Mouse (Mus musculus): Measurements from ENCODE around the gene Drg1.
"Not testable (repeated sequence)": the region's sequence is repeated elsewhere in the genome, so short reads cannot be mapped to it uniquely, and the experiment has no call there.

Gene Drg1

DNA sequence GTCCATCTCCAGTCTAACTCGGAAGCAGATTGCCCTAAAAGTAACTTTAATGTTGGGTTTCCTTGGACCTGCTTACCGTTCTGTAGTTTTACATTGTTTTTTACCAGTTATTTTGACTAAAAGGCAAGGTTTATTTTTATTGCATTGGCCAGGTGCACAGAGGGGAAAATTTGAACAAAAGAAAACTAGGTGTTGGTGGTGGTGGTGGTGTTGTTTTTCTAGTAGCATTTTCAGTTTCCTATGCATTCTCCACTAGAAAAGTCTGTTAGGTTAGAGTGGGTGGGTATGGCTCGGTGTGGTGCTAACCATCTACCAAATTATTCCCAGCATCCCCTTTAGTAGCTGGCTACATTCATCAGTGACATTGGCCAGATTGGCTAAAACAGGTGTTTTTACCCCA is 59.4 kb downstream of the Drg1 start:
- no peak for DNase-seq

DNA sequence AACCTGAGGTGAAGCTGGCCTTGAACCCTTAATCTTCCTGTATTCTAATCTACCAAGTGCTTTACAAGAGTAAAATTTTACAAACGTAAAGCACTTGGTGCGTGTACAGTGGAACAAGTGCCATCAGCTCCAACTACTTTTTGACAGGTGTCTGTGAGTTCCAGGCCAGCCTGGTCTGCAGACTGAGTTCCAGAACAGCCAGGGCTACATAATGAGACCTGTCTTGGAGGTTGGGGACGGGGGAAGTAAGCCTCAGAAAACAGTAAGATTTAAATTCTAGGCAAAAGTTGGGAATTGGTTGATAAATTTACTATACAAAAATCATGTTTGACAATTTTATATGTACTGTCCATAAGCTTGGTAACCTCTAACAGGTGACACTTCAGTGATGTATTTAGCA is 61.0 kb downstream of the Drg1 start:
- DNase-seq: no peak

DNA sequence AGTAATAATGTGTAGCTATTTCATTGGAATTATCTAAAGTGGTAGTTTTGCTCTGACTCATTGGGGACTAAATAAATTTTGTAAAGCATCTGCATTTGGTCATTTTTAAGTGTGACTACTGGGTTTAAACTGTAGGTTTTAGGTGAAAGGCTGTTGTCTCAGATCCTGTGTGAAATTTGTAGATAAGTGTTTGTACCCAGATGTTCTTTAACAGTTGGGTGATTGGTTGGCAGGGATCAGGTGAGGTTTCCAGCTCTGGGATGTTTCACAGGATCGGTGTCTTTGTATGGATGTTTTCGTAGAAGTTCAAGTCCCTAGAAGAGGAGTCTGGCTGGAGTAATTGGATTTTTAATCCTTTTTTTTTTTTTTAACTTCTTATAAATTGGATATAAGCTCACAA is 62.4 kb downstream of the Drg1 start:
- DNase-seq: no peak

DNA sequence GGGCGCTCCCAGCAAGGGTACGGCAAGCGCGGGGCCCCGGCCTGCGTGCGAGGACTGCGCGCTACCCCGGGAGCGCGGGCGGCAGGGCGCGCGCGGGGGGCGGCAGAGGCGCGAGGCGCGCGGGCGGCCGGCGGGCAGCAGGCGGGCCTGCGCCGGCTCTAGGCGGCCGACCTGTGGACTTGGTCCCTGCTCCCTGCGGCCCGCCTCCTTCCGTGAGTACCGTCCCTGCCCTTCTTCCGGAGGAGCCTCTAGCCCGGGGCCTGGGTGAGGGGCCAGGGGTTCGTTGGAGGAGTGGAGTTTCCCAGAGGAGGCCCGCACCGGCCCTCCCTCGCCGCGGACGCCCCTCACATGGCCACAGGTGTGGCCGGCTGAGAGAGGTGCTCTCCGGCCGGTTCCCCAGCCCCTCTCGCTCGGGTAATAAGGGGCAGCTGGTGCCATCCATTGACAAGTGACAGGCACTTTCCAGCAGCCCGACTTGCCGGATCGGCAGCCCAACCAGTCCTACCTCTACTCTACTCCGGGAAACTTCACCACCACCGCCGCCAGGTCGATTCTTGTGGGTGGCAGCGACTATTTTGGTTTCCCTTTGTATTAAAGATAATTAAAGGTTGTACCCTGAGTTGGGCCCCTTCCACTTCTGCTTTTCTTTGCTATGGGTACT is 63.3 kb downstream of the Drg1 start:
- DNase-seq: peak; percentile 67 to 73

DNA sequence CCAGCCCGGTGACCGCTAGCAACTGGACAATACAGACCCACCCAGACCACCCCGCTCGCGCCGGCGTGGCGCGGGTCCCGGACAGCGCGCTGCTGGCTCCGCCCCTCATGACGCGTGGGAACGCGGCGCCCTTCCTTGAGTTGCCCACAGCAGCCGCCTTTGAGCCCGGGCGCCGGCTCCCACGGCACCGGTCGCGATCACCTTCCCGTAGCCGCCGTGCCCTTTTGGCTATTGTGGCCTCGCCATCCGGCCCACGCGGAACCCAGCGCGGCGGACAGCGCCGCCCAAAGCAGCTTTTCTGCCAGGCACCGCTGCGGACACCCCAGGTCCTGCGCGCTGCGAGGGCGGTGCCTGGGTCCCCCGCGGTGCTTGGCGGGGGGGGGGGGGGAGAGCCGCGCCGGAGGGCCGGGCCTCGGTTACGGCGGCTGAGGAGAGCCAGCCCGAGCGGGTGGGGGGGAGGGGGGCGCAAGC is 63.9 kb downstream of the Drg1 start, which contains the start of gene Eif4enif1:
Gene Eif4enif1 (plus strand): TSS at position 162 of the 471 bp plus-strand sequence.
- DNase-seq: peak; percentile 95 to 96

DNA sequence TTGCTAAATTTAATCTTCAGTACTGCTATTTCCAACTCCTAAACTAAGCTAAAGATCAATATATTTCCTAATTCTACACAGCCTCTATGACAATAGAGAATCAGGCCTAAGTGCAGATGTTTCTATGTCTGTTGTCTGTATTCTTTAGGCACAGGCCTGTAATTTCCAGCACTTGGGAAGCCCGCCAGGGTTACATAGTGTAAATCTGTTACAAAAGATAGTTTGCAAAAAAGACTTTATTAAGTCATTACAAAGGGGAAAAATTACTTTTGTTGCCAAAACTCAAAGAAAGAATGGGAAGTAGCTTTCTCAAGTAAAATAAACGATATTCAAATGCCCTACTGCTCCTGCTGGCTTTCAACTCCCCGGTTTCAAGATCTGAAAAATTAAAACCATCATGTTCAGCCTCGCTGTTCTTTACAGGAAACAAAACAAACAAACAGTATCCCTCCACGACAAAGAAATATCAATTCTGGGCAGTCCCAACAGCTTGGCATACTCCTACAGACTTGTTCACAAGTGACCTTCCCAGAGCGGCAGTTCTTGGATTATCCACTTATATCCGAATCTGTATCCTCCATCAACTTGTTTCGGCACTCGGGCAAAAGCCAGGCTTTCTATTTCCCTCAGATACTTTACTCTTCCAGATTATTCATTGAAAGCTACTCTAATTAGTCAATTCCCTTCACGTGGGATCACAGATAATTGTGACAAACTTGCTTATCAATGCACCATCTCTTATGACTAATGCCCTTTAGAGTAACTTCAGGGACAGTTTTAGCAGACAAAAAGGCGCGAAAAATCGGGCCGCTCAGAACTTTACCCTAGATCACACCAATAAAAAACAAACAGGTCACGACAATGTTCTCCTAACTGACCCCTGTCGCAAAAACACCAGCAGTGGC is 64.6 kb downstream of the Drg1 start:
- DNase-seq: peak; percentile 43 to 51

DNA sequence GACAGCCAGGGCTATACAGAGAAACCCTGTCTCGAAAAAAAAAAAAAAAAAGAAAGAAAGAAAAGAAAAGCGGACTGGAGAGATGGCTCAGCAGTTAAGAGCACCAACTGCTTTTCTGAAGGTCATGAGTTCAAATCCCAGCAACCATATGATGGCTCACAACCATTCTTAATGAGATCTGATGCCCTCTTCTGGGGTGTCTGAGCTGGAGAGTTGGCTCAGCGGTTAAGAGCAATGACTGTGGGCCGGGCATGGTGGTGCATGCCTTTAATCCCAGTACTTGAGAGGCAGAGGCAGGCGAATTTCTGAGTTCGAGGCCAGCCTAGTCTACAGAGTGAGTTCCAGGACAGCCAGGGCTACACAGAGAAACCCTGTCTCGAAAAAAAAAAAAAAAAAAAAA is 65.6 kb downstream of the Drg1 start:
- not testable (repeated sequence) for DNase-seq

DNA sequence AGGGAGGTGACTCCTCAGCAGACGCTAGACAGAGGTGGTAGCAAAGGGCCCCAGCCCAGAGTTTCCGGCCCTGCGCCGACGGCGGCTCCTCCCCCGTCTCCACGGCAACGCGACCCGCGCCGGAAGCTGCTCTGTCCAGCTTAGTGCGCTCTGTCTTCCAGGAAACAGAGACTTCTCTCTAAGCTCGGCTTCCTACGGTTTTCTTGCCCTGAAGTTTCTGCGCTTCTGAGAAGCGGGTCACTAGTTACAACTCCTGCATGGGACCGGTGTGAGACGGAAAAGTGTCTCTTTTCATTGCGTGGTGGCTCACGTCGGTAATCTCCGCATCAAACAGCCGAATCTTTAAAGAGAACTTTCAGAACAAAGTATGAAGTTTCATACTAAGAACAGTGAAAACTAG is 72.9 kb downstream of the Drg1 start, which contains the start of gene Sfi1:
Gene Sfi1 (minus strand): TSS at position 101 of the 400 bp plus-strand sequence.
- no peak for DNase-seq

DNA sequence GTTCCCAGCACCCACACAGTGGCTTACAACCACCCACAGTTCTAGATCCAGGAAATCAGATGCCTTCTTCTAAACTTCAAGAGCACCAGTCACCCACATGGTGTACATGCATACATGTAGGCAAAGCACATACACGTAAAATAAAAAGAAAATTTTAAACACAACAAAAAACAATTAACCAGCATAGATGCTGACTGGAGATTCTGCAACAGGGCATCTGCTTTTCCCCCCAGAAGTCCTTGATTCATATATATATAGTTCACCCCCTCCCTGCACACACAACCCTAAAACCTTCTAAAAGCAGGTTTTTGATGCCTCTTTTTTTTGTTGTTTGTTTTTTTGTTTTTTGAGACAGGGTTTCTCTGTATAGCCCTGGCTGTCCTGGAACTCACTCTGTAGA is 83.5 kb downstream of the Drg1 start:
- DNase-seq: not testable (repeated sequence)

DNA sequence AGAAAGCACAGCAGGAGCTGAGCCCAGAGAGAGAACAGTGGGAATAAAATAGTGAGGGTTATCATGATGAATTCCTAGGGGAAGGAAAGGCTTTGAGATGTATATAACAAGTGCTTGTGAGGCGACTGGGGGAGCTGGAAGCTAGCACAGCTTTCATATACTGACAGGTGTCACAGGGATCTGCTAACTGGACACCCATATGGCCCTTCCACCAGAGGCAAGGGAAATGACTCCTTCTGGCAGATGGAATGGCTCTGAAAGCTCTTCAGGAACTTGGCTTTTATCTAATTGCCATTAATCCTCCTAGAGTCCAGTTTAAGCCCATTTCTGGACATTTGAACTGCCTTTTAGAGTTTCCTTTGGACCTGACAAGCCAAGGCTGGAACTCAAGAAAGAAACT is 84.2 kb downstream of the Drg1 start:
- peak in 1 of 2 experiments; percentile 18 for DNase-seq

DNA sequence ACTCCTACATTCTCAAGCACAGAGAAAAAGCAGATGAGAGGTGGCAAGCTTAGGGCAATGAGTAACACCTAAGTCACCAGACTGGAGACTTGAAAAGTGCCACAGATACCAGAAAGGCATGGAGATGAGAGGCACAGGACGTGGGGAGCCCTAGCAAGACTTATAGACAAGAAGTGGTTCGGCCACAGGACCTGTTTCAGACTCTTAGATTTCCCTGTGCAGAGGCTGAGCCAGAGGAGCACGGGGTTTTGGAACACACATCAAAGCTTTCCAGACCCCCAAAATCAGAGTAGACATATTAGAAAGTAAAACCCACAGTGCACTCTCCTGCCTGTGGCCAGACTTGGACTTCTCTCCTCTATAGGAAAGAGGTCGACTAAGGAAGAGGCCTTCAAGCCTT is 85.0 kb downstream of the Drg1 start:
- peak; percentile 34 to 49 for DNase-seq

DNA sequence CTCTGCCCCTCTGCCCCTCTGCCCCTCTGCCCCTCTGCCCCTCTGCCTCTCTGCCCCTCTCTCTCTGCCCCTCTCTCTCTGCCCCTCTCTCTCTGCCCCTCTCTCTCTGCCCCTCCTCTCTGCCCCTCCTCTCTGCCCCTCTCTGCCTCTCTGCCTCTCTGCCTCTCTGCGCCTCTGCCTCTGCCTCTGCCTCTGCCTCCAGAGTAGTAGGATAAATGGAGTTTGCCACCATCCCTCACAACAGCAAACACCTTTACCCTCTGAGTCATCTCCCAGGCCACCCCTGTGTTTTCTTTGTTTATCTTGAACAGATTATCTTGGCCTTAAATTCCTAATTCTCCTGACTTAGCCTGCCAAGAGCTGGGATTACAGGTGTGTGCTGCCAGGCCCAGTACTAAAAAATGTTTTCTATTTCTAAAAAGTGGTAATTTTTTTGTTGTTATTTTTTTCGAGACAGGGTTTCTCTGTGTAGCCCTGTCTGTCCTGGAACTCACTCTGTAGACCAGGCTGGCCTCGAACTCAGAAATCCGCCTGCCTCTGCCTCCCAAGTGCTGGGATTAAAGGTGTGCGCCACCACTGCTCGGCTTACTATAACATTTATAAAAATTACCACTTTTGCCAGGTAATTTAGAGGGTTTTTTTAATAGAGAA is 85.6 kb downstream of the Drg1 start:
- DNase-seq: not testable (repeated sequence)

DNA sequence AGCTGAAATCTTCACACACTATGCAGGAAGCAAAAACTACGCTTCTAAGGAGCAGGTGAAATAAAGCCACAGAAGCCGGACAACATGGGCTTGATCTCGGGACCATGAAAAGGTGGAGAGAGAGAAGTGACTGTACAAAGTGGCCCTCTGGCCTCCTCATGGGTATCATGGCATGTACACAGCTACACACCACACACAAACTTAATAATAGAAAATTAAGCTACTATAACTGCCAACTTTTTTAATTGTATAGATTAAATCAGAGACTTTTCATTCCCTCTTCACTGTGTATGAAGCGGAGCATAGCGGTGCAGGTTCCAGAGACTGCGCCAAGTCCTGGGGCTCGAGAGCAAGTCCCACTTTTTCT is 86.5 kb downstream of the Drg1 start:
- DNase-seq: peak in 1 of 2 experiments; percentile 8

DNA sequence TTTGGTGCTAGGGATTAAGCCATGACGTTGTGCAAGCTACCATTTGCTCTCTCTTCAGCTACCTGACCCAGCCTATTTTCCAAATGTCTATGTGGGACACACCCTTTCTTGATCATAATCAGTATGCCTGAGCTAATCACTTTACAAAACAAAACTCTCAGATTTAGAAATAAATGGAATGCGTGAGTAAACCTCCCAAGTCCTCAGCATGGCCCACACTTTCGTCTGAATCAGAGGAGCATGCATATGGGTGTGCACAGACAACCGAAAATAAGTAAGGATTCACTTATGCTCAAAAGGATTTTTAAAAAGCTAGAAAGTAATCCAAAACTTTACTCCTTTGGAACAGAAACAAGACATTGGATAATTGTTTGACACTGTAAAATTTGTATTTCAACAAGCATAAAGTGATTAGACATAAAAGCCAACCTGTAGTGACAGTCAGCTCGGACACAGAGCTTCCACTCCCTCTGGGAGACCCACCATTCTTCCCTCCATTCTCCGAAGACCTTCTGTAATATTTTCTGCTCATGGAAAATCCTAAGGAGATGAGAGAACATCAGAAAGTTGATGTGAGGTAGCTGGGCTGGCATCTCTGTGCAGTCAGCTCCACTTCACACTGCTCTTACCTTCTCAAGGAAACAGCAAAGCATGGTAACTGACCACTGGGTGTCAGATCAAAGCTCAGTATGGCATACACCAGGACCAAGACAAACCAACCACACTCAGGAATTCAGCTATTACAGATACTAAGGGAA is 87.1 kb downstream of the Drg1 start:
- DNase-seq: peak; percentile 16 to 41

DNA sequence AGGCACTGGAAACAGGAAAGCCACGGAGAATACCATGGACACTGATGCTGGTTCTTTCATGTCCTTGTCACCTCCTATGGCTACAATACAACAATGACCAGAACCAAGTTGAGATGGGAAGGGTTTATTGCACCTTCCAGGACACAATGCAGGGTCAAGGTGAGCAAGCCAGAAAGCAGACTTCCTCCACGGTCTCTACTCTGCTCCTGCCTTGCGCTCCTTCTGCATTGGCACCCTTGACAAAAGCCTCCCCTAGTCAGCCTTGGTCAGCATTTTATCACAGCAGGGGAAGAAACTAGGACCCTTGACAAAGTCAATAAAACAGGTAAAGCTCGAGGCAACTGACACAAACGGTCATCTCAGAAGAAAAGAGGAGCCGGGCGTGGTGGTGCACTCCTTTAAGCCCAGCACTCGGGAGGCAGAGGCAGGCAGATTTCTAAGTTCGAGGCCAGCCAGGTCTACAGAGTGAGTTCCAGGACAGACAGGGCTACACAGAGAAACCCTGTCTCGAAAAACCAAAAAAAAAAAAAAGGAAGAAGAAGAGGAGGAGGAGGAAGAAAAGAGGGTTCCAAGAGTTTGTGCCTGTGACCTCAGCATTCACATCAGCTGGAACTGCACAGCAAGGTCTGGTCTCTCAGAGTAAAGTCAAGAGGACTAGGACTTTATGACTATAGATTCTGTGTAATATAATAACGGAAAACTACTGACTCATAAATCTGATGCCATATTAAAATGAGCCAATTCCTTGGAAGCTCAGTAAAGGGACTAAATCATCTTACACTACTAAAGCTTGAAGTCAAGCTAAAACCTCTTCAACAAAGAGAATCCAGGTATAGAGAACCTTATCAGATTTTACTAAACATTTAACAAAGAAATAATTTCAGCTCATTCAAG is 92.5 kb downstream of the Drg1 start:
- DNase-seq: peak; percentile 45 to 53

DNA sequence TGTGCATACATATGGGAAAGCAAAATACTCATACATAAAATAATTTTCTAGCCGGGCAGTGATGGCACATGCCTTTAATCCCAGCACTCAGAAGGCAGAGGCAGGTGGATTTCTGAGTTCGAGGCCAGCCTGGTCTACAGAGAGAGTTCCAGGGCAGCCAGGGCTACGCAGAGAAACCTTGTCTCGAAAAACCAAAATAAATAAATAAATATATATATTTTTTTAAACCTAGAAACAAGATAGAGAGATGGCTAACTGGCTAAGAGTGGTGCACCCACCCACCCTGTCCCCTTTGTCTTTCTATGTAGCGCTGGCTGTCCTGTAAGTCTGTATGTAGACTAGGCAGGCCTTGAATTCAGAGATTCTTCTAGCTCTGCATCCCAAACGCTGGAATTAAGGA is 93.7 kb downstream of the Drg1 start:
- DNase-seq: not testable (repeated sequence)

DNA sequence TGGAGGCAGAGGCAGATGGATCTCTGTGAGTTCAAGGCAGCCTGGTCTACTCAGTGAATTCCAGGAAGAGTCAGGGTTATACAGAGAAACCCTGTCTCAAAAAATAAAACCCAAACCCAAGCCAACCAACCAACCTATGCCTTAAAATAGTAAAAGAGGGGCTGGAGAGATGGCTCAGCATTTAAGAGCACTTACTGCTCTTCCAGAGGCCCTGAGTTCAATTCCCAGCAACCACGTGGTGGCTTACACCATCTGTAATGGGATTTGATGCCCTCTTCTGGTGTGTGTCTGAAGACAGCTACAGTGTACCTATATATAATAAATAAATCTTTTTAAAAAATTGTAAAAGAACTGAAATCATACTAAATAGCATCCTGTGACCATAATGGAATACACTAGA is 94.3 kb downstream of the Drg1 start:
- peak; percentile 25 to 29 for DNase-seq

DNA sequence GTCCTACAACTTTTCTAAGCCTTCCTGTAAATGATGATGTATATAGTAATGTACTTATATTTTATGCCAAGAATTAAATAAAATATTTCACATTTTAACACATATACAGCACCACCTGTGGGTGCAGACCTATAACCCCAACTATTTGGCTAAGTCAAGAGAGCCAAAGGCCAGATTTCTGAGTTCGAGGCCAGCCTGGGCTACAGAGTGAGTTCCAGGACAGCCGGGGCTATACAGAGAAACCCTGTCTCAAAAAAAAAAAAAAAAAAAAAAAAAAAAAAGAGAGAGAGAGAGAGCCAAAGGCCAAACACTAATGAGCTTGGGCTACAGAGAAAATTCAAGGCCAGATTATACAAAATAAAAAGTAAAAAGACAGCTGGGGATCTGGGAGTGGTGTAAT is 97.2 kb downstream of the Drg1 start:
- DNase-seq: peak in 1 of 2 experiments; percentile 20

DNA sequence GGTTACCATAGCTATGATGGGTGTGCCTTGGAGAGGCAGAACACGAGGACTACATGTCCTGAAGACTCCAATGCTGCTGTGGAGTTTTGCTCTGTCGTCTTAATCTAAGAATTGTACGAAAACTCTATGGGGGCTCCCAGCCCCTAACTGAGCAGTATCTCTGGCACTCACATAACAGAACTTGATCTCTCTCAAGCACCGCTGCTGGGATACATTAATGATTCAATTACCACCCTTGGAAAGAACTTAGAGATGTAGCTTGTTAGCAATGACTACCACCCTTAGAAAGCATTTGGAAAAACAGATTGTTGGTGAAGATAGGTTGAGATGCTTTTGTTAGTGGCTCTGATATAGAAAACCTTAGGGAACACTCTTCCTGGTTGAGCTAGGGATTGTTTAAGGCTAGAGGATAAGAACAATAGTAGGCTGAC is 98.6 kb downstream of the Drg1 start:
- DNase-seq: peak; percentile 14 to 35

DNA sequence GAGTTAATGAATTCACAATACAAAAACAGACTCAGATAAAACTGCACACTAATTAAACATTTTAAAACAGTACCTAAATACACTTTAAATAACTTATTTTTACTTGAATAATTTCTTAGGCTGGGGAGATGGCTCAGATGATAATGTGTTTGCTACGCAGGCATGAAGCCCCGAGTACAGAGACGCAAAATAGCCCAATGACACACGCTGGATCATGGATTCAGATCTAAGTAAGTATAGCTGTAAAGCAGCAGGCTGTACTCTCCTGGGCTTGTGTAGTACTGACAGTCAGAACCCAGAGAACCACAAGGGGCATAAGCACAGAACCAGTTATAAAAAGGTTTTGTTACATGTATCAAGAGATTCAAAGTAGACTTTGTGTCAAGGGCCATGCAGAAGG is 99.1 kb downstream of the Drg1 start:
- DNase-seq: not testable (repeated sequence)

DNA sequence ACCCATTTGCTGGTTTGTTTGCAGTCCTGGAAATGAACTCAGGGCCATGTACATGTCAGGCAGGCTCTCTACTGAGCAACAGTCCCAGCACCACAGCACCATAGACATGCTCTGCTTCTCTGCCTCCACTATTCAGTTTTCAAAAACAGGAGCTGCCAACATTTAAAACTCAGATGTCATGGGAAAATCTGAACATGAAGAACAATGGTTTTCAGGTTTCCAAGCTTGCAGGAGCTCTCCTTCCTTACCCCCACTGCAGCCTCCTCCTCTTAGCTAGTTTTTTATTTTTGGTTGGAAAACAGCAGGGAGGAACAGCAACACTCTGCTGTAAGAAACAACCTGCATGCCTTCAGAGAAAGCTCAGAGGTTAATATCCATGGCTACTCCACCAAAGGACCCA is 99.9 kb downstream of the Drg1 start:
- DNase-seq: not testable (repeated sequence)

All from cerebellum, postnatal 10 days (tissue).